Mouse (Mus musculus) megakaryocyte, embryonic 14.5 days (primary cell): ENCODE results near the gene Eif2b4.

Experiments used
- FLI1 ChIP-seq: IDR thresholded peaks from 2 replicates; pipeline ENCODE4 v1.6.1; 2012; ENCODE audit warnings: low read length, inconsistent platforms, mixed read lengths
- GATA1 ChIP-seq: IDR thresholded peaks from 3 replicates; pipeline ENCODE4 v1.6.1; 2012; ENCODE audit warnings: mixed read lengths, low read length, inconsistent platforms, borderline replicate concordance

DNA sequence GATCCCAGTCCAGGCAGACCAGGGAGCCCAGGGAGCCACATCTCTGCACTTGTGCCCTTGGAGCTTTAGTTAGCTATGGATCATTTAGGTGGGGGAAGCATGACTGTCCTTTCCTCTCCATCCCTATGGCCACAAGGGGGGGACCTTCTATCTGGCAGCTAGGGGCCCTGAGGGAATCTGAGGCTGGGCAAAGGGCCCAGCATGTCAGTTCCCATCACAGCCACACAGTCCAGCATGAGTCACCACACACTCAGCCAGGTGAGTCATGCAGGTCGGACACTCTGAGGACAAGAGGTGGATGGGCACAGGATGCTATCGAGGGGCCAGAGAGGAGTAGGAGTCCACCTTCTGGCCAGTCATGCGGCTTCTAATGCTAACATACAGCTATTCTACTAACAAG is 41.5 kb downstream of the Eif2b4 start:
- TF ChIP-seq FLI1 (no peak), GATA1 (no peak)
